Mouse (Mus musculus) embryonic facial prominence, embryonic 15.5 days (tissue): ENCODE measurements around the gene Fndc9. TPM values are rescaled to one million over a fixed set of nuclear protein-coding genes. Genes with fewer than 3 reads are reported as not detected.

Source experiments
- ATAC-seq: fragments of 200-750 bp; cut with Nextera tagmentation; 2 replicates; pipeline ENCODE4 v1.8.0; 2017; ENCODE audit warnings: low read depth, moderate TSS enrichment; ENCODE audit not compliant: insufficient number of reproducible peaks, low FRiP score, low TSS enrichment
- H3K27ac ChIP-seq: fragments of 300-500 bp; sonication (generic); replicated peaks from 2 replicates; pipeline ENCODE4 v1.5.1; 2015; ENCODE audit warnings: mild to moderate bottlenecking, inconsistent platforms
- H3K27me3 ChIP-seq: fragments of 300-500 bp; sonication (generic); 2 replicates; pipeline ENCODE4 v1.6.1; 2015; ENCODE audit warnings: inconsistent platforms
- H3K36me3 ChIP-seq: fragments of 300-500 bp; sonication (generic); 2 replicates; pipeline ENCODE4 v1.6.1; 2015; ENCODE audit warnings: mild to moderate bottlenecking, inconsistent platforms
- H3K4me1 ChIP-seq: fragments of 300-500 bp; sonication (generic); 2 replicates; pipeline ENCODE4 v1.6.1; 2015; ENCODE audit warnings: inconsistent platforms
- H3K4me2 ChIP-seq: fragments of 300-500 bp; sonication (generic); replicated peaks from 2 replicates; pipeline ENCODE4 v1.6.1; 2015; ENCODE audit warnings: mild to moderate bottlenecking, inconsistent platforms
- H3K4me3 ChIP-seq: fragments of 300-500 bp; sonication (generic); replicated peaks from 2 replicates; pipeline ENCODE4 v1.5.1; 2015; ENCODE audit warnings: mild to moderate bottlenecking, inconsistent platforms
- H3K9ac ChIP-seq: fragments of 300-500 bp; sonication (generic); 2 replicates; pipeline ENCODE4 v1.6.1; 2015; ENCODE audit warnings: inconsistent platforms
- H3K9me3 ChIP-seq: fragments of 300-500 bp; sonication (generic); replicated peaks from 2 replicates; pipeline ENCODE4 v1.6.1; 2016; ENCODE audit warnings: inconsistent platforms
- WGBS: fragments of 180-500 bp; shearing (Covaris S2); methylation state at CpG from one replicate; pipeline ENCODE4 v1.1.7; 2015; 5-methylcytosine and 5-hydroxymethylcytosine counted together
- polyA plus RNA-seq: library from polyadenylated mRNA; unstranded; fragments of >200 nt; fragmentation: Nextera tagmentation; extraction: Ambion mirVana; gene quantifications from 2 replicates; pipeline ENCODE4 v1.2.1, GENCODE M21; 2015

The Fndc9 gene
- polyA plus RNA-seq, 1 experiment from 2014 or later = 3.4 TPM

DNA sequence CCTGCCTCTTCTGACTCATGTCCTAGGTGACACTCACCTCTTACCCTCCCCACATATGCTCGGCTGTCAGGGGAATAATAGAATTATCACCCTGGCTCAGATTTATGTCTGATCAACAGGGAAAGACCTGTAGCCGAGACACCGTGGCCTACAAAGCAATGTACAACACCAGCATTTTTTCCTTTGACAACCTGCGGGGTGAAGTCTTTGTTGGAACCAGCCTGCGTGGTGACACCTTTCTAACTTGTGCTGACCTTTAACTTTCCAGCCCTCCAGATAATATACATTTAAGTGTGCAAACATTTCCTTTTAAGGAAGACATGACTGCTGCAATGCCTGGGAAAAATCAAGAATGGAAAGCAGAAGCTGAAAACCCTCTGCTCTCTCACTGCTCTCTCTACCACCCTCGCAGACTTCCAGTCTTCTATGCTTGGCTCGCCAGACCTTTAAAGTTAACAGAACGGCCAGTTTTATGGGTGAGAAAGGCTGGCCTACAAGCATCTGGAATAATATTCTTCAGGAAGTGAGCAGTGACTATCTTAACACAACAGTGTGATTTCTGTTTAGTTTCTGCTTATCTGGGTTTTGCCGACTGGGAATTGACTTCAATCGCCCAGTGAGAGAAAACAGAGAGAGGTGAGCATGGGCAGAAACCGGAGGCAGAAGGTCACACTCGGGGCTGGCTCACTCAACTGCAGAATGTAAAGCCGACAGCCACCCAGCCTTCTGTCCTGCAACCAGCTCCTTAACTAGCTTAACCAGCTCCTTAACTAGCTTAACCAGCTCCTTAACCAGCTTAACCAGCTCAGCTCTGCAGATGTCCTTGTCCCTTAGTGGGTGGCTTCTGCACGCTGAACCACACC lies 20.7 kb upstream of the Fndc9 start:
- Histone ChIP-seq H3K9ac (no peak overlapping the region), H3K4me3 (no peak overlapping the region), H3K27me3 (no peaks in the 10 kb centered on the region), H3K36me3 (no peaks in the 10 kb centered on the region), H3K27ac (peak overlapping the region; percentile 92), H3K4me1 (peaks cover 28% of the 10 kb centered on the region), H3K4me2 (no peak overlapping the region), H3K9me3 (no peaks in the 10 kb centered on the region)
- WGBS = 53% methylated on average over 14 of the region's 14 CpGs
- no peak for ATAC-seq

DNA sequence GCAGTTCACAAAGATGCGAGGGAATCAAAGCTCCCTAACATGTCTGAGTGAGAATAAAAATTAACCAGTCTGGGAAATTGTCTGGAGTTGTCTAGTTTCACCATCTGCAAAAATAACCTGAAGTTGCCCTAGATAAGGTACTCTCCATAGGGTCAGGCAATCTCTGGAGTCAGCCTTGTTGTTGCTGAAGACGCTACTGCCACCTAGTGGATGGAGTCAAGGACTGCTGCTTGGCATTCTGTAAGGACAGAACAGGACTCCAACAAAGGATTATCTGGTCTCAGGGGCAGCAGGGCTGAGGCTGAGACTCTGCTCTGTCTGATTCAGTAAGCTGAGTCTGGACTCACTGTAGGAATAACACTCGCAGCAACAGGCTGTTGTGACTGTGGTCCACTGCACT lies 20.0 kb upstream of the Fndc9 start:
- H3K9me3 ChIP-seq = no peaks in the 10 kb centered on the region
- H3K4me3 ChIP-seq = no peak overlapping the region
- H3K27ac ChIP-seq = peak overlapping the region; percentile 92; the same call in 1 of the 2 replicates
- ATAC-seq = peak; percentile 55
- H3K4me1 ChIP-seq = peaks cover 28% of the 10 kb centered on the region
- H3K9ac ChIP-seq = no peak overlapping the region
- no peak overlapping the region for H3K4me2 ChIP-seq
- WGBS = 17% methylated on average over 3 of the region's 3 CpGs
- no peaks in the 10 kb centered on the region for H3K36me3 ChIP-seq
- H3K27me3 ChIP-seq = no peaks in the 10 kb centered on the region

DNA sequence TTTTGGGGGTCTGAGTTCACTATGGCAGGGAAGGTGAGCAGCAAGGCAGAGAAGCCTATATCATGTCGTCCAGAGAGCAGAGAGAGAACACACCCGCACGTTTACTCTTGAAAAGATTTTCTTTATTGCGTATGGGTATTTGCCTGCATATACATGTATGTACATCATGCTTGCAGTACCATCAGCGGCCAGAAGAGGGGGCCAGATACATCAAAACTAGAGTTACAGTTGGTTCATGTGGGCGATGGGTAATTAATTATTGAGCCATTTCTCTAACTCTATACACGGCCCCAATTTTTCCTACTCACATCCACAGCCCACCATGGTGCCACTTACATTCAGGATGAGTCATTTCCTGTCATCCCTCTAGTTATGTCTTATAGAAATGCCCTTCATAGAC lies 18.7 kb upstream of the Fndc9 start:
- Histone ChIP-seq H3K9me3 (no peaks in the 10 kb centered on the region), H3K27me3 (no peaks in the 10 kb centered on the region)

DNA sequence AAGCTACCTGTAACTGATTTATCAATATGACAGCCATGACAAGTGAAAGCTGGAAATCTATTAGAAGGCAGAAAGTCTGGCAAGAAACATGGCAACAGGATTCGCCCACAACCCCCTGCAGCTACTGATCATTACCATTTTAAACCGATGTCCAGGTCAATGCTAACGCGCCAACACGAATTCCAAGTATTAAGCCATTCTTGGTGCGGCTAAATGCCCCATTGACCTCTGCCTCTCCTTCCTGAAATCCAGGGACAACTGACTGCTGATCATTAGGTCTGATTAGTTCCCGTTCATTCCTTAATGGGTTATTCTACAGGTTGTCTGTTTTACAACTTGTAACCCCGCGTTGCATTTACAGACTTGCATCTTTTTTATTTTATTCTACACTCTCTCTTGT lies 17.6 kb upstream of the Fndc9 start:
- Histone ChIP-seq H3K9ac (no peak overlapping the region), H3K27me3 (no peaks in the 10 kb centered on the region), H3K4me3 (no peak overlapping the region), H3K4me1 (peaks cover 28% of the 10 kb centered on the region), H3K4me2 (no peak overlapping the region), H3K27ac (no peak overlapping the region), H3K9me3 (no peaks in the 10 kb centered on the region), H3K36me3 (no peaks in the 10 kb centered on the region)
- no peak for ATAC-seq
- 82% methylated on average over 9 of the region's 9 CpGs for WGBS

More for the DNA sequence above, 18.7 kb upstream of the Fndc9 start:
- no peak overlapping the region for H3K27ac ChIP-seq
- no peak overlapping the region for H3K4me3 ChIP-seq
- no peaks in the 10 kb centered on the region for H3K36me3 ChIP-seq
- no peak overlapping the region for H3K4me2 ChIP-seq
- no peak overlapping the region for H3K9ac ChIP-seq
- H3K4me1 ChIP-seq = peaks cover 28% of the 10 kb centered on the region
- ATAC-seq = no peak
- WGBS = 75% methylated on average over 7 of the region's 7 CpGs

DNA sequence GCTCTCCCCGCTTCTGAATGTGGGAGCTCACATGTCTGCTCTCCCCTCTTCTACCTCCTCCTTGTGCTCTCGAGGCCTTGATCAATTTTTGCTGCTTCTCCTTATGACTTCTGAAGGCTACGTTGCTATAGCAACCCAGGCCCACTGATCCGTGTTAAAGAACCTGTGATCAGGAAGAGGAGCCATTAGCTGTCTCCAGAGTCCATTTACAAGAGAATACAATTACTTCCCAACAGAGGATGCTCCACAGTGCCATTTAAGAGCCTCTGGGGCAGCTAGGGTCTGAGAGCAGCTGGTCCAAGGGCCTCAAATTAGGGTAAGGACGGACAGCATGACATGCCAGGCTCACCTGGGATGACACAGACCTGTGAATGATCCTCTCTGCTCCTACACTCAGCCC lies 16.7 kb upstream of the Fndc9 start:
- peaks cover 19% of the 10 kb centered on the region for H3K4me1 ChIP-seq
- no peak for ATAC-seq
- no peaks in the 10 kb centered on the region for H3K36me3 ChIP-seq
- H3K9ac ChIP-seq = no peak overlapping the region
- no peak overlapping the region for H3K4me3 ChIP-seq
- 28% methylated on average over 5 of the region's 5 CpGs for WGBS
- no peak overlapping the region for H3K27ac ChIP-seq
- no peaks in the 10 kb centered on the region for H3K27me3 ChIP-seq
- H3K4me2 ChIP-seq = no peak overlapping the region
- no peaks in the 10 kb centered on the region for H3K9me3 ChIP-seq

DNA sequence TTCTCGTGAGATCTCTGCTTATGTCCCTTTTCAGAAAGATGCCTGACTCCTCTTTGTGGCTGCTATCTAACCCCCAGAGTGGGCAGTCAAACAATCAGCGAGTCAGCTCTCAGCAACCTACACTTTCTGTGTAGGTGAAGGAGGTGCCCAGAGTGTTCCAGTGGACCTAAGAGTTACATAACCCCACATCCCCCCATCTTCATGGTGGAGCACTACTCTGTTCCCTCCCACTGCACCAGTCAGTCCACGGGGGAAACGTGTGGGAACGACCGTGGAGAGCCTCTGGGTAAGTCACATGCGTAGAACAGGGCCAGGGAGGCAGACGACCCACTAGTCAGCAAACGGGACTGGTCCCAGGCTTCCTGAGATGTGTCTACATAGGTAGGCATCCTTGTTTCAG lies 16.0 kb upstream of the Fndc9 start:
- Histone ChIP-seq H3K4me2 (no peak overlapping the region), H3K27ac (no peak overlapping the region), H3K9me3 (no peaks in the 10 kb centered on the region), H3K4me3 (no peak overlapping the region), H3K36me3 (no peaks in the 10 kb centered on the region), H3K9ac (no peak overlapping the region), H3K4me1 (peaks cover 12% of the 10 kb centered on the region), H3K27me3 (no peaks in the 10 kb centered on the region)
- WGBS = 80% methylated on average over 9 of the region's 9 CpGs
- ATAC-seq = no peak

DNA sequence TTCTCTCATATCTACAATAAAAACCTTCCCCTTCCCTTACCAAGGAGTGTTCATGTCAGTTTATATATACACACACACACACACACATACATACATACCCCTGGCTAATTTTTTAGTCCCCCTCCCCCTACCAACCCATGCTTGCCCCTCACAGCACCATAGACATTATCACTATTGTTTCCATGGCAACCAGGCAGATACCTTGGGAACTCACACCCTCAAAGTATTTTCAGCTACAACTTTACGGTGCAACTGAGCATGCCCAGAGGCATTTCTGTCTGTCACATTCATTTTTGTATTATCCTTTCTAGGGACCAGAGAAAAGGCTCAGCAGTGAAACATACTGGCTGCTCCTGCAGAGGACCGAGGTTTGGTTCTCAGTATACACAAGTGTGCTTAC lies 15.1 kb upstream of the Fndc9 start:
- no peak overlapping the region for H3K4me2 ChIP-seq
- no peaks in the 10 kb centered on the region for H3K27me3 ChIP-seq
- no peak overlapping the region for H3K9ac ChIP-seq
- 73% methylated on average over 2 of the region's 2 CpGs for WGBS
- no peaks in the 10 kb centered on the region for H3K36me3 ChIP-seq
- H3K27ac ChIP-seq = no peak overlapping the region
- H3K4me3 ChIP-seq = no peak overlapping the region
- H3K4me1 ChIP-seq = peaks cover 5% of the 10 kb centered on the region; the same call in 1 of the 2 replicates
- no peaks in the 10 kb centered on the region for H3K9me3 ChIP-seq
- ATAC-seq = no peak

DNA sequence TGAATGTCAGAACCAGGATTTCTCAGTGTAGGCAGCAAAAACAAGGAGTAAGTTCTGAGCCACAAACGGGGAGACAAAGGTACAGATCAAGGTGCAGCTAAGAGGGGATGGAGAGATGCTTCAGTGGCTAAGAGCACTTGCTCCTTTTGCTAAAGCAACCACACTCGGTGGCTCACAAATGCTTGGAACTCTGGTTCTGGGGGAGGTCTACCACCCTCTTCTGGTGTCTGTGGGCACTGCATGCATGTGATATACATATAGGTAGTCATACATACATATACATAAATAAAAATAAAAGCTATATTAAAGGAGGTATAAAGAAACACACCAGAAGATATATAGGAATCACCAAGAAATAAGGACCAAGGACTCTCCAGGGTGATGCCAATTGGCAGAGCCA lies 11.8 kb upstream of the Fndc9 start:
- no peaks in the 10 kb centered on the region for H3K9me3 ChIP-seq
- no peak overlapping the region for H3K27ac ChIP-seq
- no peak overlapping the region for H3K9ac ChIP-seq
- no peaks in the 10 kb centered on the region for H3K27me3 ChIP-seq
- H3K4me3 ChIP-seq = no peak overlapping the region
- H3K36me3 ChIP-seq = no peaks in the 10 kb centered on the region
- 78% methylated on average over 2 of the region's 2 CpGs for WGBS
- no peak overlapping the region for H3K4me2 ChIP-seq
- no peaks in the 10 kb centered on the region for H3K4me1 ChIP-seq
- ATAC-seq = no peak

DNA sequence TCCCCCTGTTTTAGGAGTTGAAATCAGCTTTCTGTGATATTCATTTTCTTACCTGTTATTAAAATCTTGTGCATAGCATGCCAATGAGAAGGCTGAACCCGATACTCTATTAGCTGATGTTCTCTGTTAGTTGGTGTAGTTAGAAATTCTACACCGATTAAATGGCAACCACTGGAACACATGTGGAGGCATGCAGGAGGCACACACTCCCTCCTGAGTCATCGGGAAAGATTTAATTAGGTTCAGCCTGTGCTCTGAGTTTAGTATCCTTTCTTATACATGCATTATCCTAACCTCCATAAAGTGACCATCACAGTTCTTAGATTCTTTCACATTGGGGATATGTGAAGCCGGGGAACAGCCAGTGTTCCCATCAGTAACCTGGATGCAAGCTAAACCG lies 10.0 kb upstream of the Fndc9 start:
- Histone ChIP-seq H3K9ac (no peak overlapping the region), H3K4me1 (no peaks in the 10 kb centered on the region), H3K36me3 (no peaks in the 10 kb centered on the region), H3K27ac (0 out of 2 replicates have a peak overlapping the region, but pooled peaks have one; percentile 25), H3K9me3 (no peaks in the 10 kb centered on the region), H3K4me2 (no peak overlapping the region), H3K27me3 (no peaks in the 10 kb centered on the region), H3K4me3 (no peak overlapping the region)
- WGBS = 41% methylated on average over 5 of the region's 5 CpGs
- ATAC-seq = no peak

DNA sequence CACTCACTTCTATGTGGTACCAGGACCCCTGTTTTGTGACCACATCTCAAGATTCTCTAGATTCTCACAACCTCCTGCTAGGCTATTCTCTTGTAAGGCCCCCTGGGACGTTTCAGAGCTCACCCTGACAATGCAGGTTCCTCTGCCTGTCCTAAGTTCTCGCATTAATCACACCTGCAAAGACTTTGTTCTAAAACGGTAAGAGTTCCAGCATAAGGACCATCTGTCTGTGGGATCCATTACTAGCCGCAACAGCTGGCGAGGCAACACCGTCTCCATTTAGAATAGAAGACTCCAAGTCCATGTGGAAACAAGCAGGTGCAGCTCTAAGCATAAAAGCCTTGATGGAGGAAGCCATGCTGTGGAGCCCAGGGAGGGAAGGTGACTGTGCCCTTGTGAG lies 5.1 kb upstream of the Fndc9 start:
- Histone ChIP-seq H3K27ac (no peak overlapping the region), H3K36me3 (no peaks in the 10 kb centered on the region), H3K4me3 (no peak overlapping the region), H3K27me3 (no peaks in the 10 kb centered on the region), H3K4me2 (no peak overlapping the region), H3K9ac (no peak overlapping the region), H3K4me1 (no peaks in the 10 kb centered on the region), H3K9me3 (no peaks in the 10 kb centered on the region)
- no peak for ATAC-seq
- 65% methylated on average over 6 of the region's 6 CpGs for WGBS

DNA sequence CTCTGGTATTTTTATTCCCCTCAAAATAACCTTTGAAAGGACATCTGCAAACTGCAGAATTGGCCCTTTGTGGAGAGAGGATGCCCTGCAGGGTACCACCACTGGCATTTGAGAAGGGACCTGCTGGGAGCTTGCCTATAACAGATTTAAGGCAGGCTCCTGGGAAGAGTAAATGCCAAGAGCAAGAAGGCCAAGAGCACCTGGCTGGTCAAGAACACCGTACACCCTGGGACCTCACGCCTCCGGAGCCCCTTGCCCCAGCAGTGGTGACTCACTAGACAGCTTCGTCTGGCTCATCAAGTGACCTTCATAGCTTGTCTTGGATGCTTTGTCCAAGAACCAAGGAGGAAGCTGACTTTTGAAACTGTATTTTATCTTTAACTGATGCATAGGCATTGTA lies 2.5 kb upstream of the Fndc9 start:
- H3K4me2 ChIP-seq = no peak overlapping the region
- WGBS = 89% methylated on average over 4 of the region's 4 CpGs
- no peak overlapping the region for H3K9ac ChIP-seq
- no peak for ATAC-seq
- H3K27ac ChIP-seq = no peak overlapping the region
- no peaks in the 10 kb centered on the region for H3K9me3 ChIP-seq
- H3K4me3 ChIP-seq = no peak overlapping the region
- no peaks in the 10 kb centered on the region for H3K36me3 ChIP-seq
- H3K27me3 ChIP-seq = no peaks in the 10 kb centered on the region
- H3K4me1 ChIP-seq = no peaks in the 10 kb centered on the region

DNA sequence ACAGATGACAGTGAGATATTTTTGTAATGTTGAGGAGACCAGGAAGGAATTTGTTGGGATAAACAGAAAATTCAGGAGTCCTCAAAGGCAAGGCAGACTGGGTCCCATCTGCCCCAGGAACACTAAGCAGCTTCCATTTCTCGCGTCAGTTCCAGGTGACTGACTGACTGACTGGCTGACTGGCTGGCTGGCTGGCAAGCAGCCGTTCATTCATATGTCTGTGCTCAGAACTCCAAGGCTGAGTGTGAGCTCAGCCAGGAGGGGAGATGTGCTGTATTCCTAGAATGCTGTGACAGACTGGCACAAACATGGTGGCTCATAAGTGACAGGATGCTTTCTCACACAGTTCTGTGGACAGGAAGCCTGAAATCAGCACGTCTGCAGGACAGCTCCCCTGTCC lies 1.4 kb upstream of the Fndc9 start:
- Histone ChIP-seq H3K4me2 (no peak overlapping the region), H3K4me1 (no peaks in the 10 kb centered on the region), H3K27me3 (no peaks in the 10 kb centered on the region), H3K9ac (no peak overlapping the region), H3K4me3 (no peak overlapping the region), H3K27ac (no peak overlapping the region), H3K9me3 (no peaks in the 10 kb centered on the region), H3K36me3 (no peaks in the 10 kb centered on the region)
- no peak for ATAC-seq
- 67% methylated on average over 4 of the region's 4 CpGs for WGBS
